Mouse (Mus musculus): Measurements from ENCODE around the gene 9530053A07Rik. TPM values are rescaled to one million over a fixed set of nuclear protein-coding genes. Genes with fewer than 3 reads are reported as not detected.

Gene 9530053A07Rik
- not detected for total RNA-seq (2023)

DNA sequence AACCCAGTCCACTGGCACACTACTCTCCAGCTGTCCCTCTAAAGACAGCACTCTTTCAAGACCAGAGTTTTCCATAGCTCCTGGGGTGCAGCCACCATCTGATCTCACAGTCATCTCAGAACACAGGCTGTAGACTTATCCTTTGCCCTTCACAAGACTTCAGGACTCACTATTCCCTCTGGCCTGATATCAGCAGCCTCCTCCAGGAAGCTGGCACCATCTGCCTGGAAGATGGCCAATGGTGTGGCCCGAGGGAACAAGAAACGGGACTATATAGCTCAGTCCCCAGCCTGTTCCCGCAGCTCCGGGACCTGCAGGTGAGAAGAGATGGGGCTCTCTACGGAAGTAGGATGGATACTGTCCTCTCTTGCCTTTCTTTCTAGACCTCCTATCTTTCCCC, at the start of gene 9530053A07Rik:
Gene 9530053A07Rik (plus strand): TSS at position 301 of the 400 bp plus-strand sequence.

DNA sequence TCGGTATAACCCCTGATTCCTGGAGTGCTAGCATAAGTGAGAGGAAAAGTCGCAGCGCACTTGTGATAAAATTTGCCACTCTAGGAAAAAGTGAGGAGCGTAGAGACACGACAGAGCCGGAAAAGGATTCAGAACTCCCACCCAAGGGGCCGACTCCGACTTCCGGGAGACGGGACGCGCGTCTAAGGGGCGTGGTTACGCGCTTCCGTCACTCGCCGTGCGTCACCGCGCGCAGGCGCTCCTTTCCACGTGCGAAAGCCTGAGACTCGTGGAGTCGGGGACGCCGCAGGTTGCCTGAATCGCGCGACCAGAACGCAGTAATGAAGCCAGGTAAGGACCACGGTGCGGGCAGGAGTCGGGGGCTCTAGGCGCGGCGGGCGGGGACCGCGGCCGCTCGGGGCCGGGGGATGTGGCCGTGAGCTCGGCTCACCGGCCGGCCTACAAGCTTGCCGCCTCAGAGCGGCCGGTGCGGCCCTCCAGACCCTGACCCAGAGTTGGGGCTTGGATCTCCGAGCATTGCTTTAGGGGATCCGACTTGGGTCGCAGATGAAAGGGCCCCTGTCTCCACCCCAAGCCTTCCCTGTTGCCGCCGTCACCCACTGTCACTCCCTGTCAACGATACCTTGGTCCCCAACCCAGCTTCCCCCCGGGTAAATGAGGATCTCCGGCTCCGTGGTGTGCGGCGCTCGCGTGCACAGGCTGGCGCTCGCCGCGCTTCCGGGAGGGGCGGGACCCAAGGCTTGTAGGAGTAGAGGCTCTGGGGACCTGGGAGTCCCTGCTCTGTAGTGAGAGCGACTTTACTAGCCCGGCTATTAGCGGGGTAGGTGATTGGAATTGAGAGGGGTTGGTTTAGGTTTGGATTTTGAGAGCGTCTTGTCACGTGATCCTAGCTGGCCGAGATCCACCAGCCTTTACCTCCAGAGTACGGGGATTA, 40.5 kb downstream of the 9530053A07Rik start, which contains the start of gene Fbl:
Gene Fbl (plus strand): TSS at position 222 of the 934 bp plus-strand sequence.

DNA sequence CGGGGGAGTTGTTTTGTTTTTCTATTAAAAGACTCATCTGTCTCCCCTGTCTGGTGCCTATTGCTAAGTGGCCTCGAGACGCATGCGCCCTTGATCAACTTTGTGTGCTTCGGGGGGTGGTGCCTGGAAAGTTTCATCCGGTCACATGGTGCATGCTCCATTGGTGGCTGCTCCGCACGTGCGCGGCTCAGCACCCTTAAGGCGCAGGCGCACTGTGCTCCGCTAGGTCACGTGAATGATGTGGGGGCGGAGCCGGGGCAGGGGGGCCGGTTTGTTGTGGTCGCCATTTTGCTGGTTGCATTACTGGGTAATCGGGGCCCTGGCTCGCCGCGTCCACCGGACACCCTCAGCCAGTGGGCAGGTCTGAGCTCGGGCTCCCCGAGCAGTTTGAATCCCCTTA, 50.0 kb downstream of the 9530053A07Rik start, which contains the start of gene Dyrk1b:
Gene Dyrk1b (plus strand): TSS at position 242 of the 400 bp plus-strand sequence.

Other genes with a start within 250 kb of the 9530053A07Rik start
- 1 to 10 TPM; 2.1 to 3.3 TPM for gene Zfp974, start 200.0 kb upstream of the 9530053A07Rik start, total RNA-seq (2023)
- gene Zfp780b, start 150.3 kb upstream of the 9530053A07Rik start, total RNA-seq (2023) = 1 to 10 TPM; 4.8 to 5.7 TPM
- 1 to 10 TPM; 2.3 to 3.0 TPM for gene Zfp850, start 115.4 kb upstream of the 9530053A07Rik start, total RNA-seq (2023)
- 10 to 100 TPM; 71.1 to 72.0 TPM for gene Psmc4, start 79.4 kb upstream of the 9530053A07Rik start, total RNA-seq (2023)
- not detected for gene Fcgbp, start 58.2 kb upstream of the 9530053A07Rik start, total RNA-seq (2023)
- gene Fbl, start 40.2 kb downstream of the 9530053A07Rik start, total RNA-seq (2023) = 10 to 100 TPM; 69.9 to 73.1 TPM
- gene Dyrk1b, start 50.0 kb downstream of the 9530053A07Rik start, total RNA-seq (2023) = 10 to 100 TPM; 11.1 to 13.9 TPM
- gene Eid2, start 138.4 kb downstream of the 9530053A07Rik start, total RNA-seq (2023) = 1 to 10 TPM; 1.2 to 1.5 TPM
- gene Eid2b, start 148.3 kb downstream of the 9530053A07Rik start, total RNA-seq (2023) = 1 to 10 TPM; 4.5 to 4.7 TPM
- not detected for gene Selenov, start 161.7 kb downstream of the 9530053A07Rik start, total RNA-seq (2023)
- not detected for gene Dll3, start 172.8 kb downstream of the 9530053A07Rik start, total RNA-seq (2023)
- 10 to 100 TPM; 24.3 to 28.2 TPM for gene Timm50, start 182.6 kb downstream of the 9530053A07Rik start, total RNA-seq (2023)
- gene Supt5, start 209.3 kb downstream of the 9530053A07Rik start, total RNA-seq (2023) = 10 to 100 TPM; 72.6 to 73.5 TPM
- 1,000 to 10,000 TPM; 1,040 to 1,142 TPM for gene Rps16, start 221.2 kb downstream of the 9530053A07Rik start, total RNA-seq (2023)
- 10 to 100 TPM; 25.8 to 27.0 TPM for gene Plekhg2, start 243.1 kb downstream of the 9530053A07Rik start, total RNA-seq (2023)